Mouse (Mus musculus) left cerebral cortex, postnatal 36 days (tissue): ENCODE measurements around the gene Cntnap5a. TPM values are rescaled to one million over a fixed set of nuclear protein-coding genes. Genes with fewer than 3 reads are reported as not detected.
A peak's percentile ranks its signal among the peaks of the same experiment; 100 is the strongest.

ENCODE experiments used
- DNase-seq, 2 experiments: peaks; one replicate each; pipeline ENCODE4 v3.0.0; 2021 to 2022; ENCODE audit warnings: low spot score in 2 of 2, mixed read lengths in 1 of 2
- intact Hi-C: fragments of 180-260 bp; cut with DNase I; formaldehyde crosslinking; loops from one replicate; pipeline ENCODE4 v1.15.1; 2025
- total RNA-seq, 2 experiments: library from RNA; stranded (reverse); gene quantifications; 2 replicates each; pipeline ENCODE4 v1.2.3; 2021

The Cntnap5a gene
- total RNA-seq, 2 experiments from 2014 or later, result 25.8 to 35.4 TPM

DNA sequence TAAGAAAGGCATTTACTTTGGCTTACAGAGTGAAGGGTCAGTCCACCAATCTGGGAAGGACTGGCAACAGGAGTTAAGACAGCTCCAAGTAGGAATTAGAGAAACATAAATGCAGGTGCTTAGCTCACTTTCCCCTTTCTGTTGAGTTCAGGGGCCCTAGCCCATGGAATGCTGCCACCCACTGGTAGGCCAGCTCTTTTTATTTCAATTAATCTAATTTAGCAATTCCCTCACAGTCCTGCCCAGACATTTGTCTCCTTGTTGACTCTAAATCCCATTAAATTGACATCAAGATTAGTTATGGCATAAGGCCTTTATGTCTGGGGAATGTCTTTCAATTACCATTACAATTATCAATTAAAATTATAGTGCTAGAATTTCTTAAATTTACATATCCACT is 628.7 kb downstream of the Cntnap5a start:
- no peak for DNase-seq
- intact Hi-C loops, result no loop called here

GRCm38 (mm10) chr1:116324505-116324904 is 639.9 kb downstream of the Cntnap5a start:
- intact Hi-C loops, result no loop called here
- DNase-seq, result no peak

GRCm38 (mm10) chr1:116353669-116354068 is 669.1 kb downstream of the Cntnap5a start:
- intact Hi-C loops, result no loop called here
- no peak for DNase-seq

DNA sequence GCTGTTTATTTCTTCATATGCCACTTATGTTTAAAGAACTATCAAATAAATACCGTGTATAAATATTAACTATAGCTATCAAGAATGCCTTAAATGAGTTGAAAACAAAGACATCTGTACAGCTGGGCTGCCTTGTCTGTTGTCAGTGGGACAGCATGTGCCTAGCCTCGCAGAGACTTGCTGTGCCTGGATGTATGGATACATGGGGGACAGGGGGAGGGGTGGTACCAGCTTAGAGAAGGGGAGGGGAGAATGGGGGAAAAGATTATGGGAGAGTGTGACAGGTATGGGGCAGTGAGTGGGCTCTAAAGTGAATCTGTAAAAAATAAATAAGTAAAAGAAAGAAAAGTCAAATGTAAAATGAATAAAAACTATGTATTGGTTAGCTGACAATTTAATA is 681.0 kb downstream of the Cntnap5a start:
- intact Hi-C loops, result no loop called here
- DNase-seq, result no peak

GRCm38 (mm10) chr1:116366171-116366570 is 681.6 kb downstream of the Cntnap5a start:
- DNase-seq, result no peak
- intact Hi-C loops, result no loop called here

GRCm38 (mm10) chr1:116366806-116367205 is 682.2 kb downstream of the Cntnap5a start:
- no peak for DNase-seq
- intact Hi-C loops, result no loop called here

GRCm38 (mm10) chr1:116367572-116367971 is 683.0 kb downstream of the Cntnap5a start:
- no peak for DNase-seq
- intact Hi-C loops, result no loop called here

DNA sequence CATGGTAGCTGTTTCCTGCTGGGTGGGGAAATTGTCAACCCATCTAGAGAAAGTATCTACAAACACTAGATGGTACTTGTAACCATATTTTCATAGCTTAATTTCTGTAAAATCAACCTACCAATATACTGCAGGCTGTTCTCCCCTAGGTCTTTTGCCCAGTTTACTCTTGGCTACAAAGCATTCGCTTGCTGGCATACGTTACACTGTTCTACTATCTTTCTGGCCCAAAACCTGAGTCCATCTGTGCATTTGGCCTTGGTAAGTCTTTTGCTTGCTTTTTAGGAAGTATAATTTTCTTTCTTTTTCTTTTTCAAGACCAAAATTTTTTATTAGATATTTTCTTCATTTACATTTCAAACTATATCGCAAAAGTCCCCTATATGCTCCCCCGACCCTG is 686.3 kb downstream of the Cntnap5a start:
- no peak for DNase-seq
- intact Hi-C loops, result no loop called here

GRCm38 (mm10) chr1:116373551-116373950 is 689.0 kb downstream of the Cntnap5a start:
- intact Hi-C loops, result no loop called here
- no peak for DNase-seq

- intact Hi-C loops, result no loop called here
- no peak for DNase-seq
Observed at GRCm38 (mm10) chr1:116392390-116392789, 707.8 kb downstream of the Cntnap5a start.

DNA sequence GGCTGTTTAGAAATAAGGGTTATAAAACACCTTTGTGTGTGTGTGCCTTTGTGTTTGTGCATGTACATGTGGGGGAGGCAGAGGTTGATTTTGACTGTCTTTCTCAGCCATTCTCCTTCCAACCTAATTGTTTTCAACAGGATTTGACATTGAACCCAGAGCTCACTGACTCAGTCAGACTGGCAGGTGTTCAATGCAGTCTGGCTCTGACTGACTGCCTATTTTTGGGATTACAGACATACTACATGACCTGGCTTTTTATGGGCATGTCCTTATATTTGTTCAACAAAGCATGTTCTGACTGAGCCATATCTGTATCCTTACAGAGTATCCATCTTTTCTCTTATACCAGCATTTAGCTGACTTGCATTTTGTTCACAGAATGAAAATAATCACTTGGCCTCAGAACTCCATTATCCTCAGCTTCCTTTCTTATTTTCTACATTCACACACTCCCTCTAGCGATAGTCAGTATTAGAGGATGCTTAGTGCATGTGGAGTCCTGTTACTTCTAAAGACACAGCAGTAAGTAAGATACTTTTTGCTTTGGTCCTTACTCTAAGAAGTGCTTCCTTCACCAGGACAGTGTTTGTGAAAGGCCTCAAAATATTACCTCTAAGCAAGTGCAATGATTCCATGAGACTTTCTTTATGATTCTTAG is 717.6 kb downstream of the Cntnap5a start:
- intact Hi-C loops, result no loop called here
- no peak for DNase-seq

- no peak for DNase-seq
- intact Hi-C loops, result no loop called here
Observed at GRCm38 (mm10) chr1:116409836-116410235, 725.3 kb downstream of the Cntnap5a start.

DNA sequence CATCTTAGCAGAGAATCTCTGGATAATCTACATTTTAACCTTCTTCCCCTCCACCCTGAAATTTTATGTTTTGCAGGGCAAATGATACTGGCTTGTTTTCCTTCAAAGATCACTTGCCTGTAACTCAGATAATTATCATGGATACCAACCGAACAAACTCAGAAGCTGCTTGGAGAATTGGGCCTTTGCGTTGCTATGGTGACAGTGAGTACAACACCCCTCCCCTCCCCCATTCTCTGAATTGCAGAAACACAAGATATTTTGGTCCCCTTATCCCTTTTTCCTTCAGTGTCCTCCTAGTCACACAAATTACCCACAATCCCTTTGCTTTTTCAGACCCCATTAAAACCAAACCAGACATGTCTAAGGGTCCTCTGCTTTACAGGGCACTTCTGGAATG is 743.8 kb downstream of the Cntnap5a start:
- intact Hi-C loops, result no loop called here

DNA sequence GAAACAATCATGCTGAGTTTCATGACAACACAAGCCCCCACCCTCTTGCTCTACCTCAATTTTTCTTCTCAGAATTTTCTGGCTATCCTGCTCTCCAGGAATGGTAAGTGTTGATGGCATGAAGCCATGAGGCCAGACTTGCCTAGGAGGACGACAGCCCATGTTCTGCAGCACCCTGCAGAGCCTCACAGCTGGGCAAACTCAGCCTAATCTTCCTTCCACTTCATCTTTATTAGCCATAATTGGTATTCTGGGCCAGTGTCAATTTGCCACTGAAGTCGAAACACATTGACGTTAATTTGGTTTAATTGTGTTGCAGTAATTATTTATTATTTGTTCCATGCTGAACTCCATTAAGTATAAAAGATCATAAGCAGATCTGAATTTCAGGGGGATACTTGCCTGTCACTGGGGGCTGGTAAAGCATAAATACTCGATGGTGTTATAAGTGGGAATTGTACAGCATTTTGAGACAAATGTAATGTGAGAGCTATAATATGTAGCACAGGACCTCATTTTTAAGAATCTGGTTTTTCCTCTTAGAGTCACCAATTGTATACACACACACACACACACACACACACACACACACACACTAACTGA is 770.7 kb downstream of the Cntnap5a start:
- intact Hi-C loops, result no loop called here
- no peak for DNase-seq

More for the DNA sequence above, 743.8 kb downstream of the Cntnap5a start:
- no peak for DNase-seq

DNA sequence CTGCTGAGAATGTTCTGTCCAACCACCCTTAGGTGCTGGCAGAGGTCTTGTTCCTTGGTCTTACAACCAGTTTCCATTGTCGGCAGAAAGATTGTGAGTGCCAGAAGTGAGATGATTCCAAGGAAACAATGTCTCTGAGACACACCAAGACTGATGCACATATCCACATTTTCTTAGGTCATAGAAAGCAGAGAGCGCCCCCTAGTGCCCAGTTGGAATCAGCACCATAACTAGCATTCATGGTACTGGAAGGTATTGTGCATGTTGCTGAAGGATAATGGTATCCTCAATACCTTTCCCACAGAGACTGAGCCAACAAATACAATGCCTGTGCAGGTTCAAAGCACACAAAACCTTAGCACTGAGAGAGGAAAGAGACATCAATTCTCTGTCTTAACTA is 793.1 kb downstream of the Cntnap5a start:
- peak; percentile 48 to 52 for DNase-seq
- intact Hi-C loops, result no loop called here

- intact Hi-C loops, result no loop called here
- DNase-seq, result no peak
Observed at GRCm38 (mm10) chr1:116488780-116489569, 804.4 kb downstream of the Cntnap5a start.

DNA sequence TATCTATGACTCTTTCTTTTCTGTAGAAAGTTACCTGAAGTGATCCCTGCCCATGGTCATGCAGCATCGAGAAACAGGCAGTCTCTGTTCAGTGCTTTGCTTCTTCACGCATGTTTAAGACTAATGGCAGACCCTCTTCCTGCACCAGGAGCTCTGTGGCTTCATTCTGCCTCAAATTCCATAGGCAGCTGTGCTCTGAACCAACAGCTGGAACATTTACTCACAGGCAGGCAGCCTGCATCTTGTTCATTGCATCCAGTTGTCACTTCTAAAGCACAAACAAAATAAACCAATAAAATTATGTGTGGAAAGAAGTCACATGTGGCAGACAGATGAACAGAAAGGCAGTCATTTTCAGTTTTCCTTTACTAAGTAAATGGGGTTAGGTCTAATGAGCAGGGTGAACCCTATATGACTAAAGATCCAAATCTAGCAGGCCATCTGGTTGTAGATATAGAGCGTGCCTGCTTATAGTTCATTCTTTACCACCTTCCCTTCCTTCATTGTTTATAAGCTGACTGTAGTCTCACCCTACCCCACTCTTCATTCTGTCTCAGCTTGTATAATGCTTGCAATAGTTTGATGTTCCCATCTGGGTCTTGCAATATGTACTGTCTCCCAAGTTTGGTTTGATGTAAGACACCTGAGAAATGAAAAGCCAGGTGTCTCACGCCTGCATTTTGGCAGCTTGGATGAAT is 893.6 kb downstream of the Cntnap5a start:
- DNase-seq, result no peak
- intact Hi-C loops, result no loop called here

GRCm38 (mm10) chr1:116616272-116616671 is 931.7 kb downstream of the Cntnap5a start:
- no peak for DNase-seq
- intact Hi-C loops, result no loop called here
